Mouse (Mus musculus) embryonic facial prominence, embryonic 11.5 days (tissue): ENCODE results near the gene Tmem115. TPM values are rescaled to one million over a fixed set of nuclear protein-coding genes. Genes with fewer than 3 reads are reported as not detected.

Experiments used
- ATAC-seq: fragments of 200-750 bp; cut with Nextera tagmentation; replicated peaks from 2 replicates; pipeline ENCODE4 v1.8.0; 2017; ENCODE audit warnings: low read depth; ENCODE audit not compliant: insufficient number of reproducible peaks, low FRiP score, low TSS enrichment
- DNase-seq: peaks from one replicate; pipeline ENCODE4 v3.0.0-alpha.2; 2015; ENCODE audit warnings: low spot score
- H3K27ac ChIP-seq: fragments of 300-500 bp; sonication (generic); replicated peaks from 2 replicates; pipeline ENCODE4 v1.5.1; 2014; ENCODE audit warnings: mild to moderate bottlenecking, low read depth, low read length, control low read depth
- H3K27me3 ChIP-seq: fragments of 300-500 bp; sonication (generic); 2 replicates; pipeline ENCODE4 v1.6.1; 2014; ENCODE audit warnings: mild to moderate bottlenecking, low read length, moderate library complexity, mixed read lengths; ENCODE audit not compliant: control insufficient read depth, insufficient read depth
- H3K36me3 ChIP-seq: fragments of 300-500 bp; sonication (generic); replicated peaks from 2 replicates; pipeline ENCODE4 v1.6.1; 2014; ENCODE audit warnings: low read depth, mild to moderate bottlenecking, low read length, moderate library complexity, mixed read lengths; ENCODE audit not compliant: control insufficient read depth, insufficient read depth
- H3K4me1 ChIP-seq: fragments of 300-500 bp; sonication (generic); 2 replicates; pipeline ENCODE4 v1.6.1; 2014; ENCODE audit warnings: low read length, mixed read lengths; ENCODE audit not compliant: control insufficient read depth, insufficient read depth
- H3K4me2 ChIP-seq: fragments of 300-500 bp; sonication (generic); 2 replicates; pipeline ENCODE4 v1.6.1; 2014; ENCODE audit warnings: low read depth, mild to moderate bottlenecking, control low read depth, low read length, moderate library complexity
- H3K4me3 ChIP-seq: fragments of 300-500 bp; sonication (generic); 2 replicates; pipeline ENCODE4 v1.5.1; 2014; ENCODE audit warnings: low read depth, low read length, control low read depth
- H3K9ac ChIP-seq: fragments of 300-500 bp; sonication (generic); replicated peaks from 2 replicates; pipeline ENCODE4 v1.6.1; 2014; ENCODE audit warnings: mild to moderate bottlenecking, control low read depth, low read length
- H3K9me3 ChIP-seq: fragments of 300-500 bp; sonication (generic); replicated peaks from 2 replicates; pipeline ENCODE4 v1.6.1; 2016; ENCODE audit warnings: mild to moderate bottlenecking, low read length, inconsistent platforms, mixed read lengths; ENCODE audit not compliant: control insufficient read depth
- WGBS: fragments of 180-500 bp; shearing (Covaris S2); extraction: QIAGEN DNeasy Blood & Tissue Kit; methylation state at CpG from one replicate; pipeline ENCODE4 v1.1.7; 2014; 5-methylcytosine and 5-hydroxymethylcytosine counted together
- polyA plus RNA-seq: library from polyadenylated mRNA; unstranded; fragments of >200 nt; fragmentation: Nextera tagmentation; extraction: Ambion mirVana; gene quantifications from 2 replicates; pipeline ENCODE4 v1.2.1, GENCODE M21; 2014

The Tmem115 gene
- 43.3 and 49.7 TPM in 2 replicates for polyA plus RNA-seq

- H3K4me1 ChIP-seq, result peaks cover 9% of the 10 kb centered on the region
These were observed at the start of gene Tmem115 for GRCm38 (mm10) chr9:107533791-107534407. Gene Tmem115, plus strand, starts transcription at chr9:107533945.

GRCm38 (mm10) chr9:107484302-107484701 lies 49.4 kb upstream of the Tmem115 start:
- H3K27me3 ChIP-seq, result no peaks in the 10 kb centered on the region
- H3K4me2 ChIP-seq, result no peak overlapping the region
- DNase-seq, result no peak
- no peaks in the 10 kb centered on the region for H3K9me3 ChIP-seq
- 82% methylated on average over 17 of the region's 17 CpGs for WGBS
- H3K4me3 ChIP-seq, result no peak overlapping the region
- peaks cover 8% of the 10 kb centered on the region for H3K4me1 ChIP-seq
- no peaks in the 10 kb centered on the region for H3K36me3 ChIP-seq
- ATAC-seq, result no peak
- H3K9ac ChIP-seq, result no peak overlapping the region
- no peak overlapping the region for H3K27ac ChIP-seq

More at GRCm38 (mm10) chr9:107533791-107534407, at the start of gene Tmem115:
- H3K4me3 ChIP-seq, result peak within 1 kb of the TSS; percentile 88
- H3K4me2 ChIP-seq, result peak within 1 kb of the TSS; percentile 95
- H3K27ac ChIP-seq, result 0 out of 2 replicates have a peak within 1 kb of the TSS, but pooled peaks have one; percentile 16
- under 1% methylated on average over 46 of the region's 48 CpGs for WGBS
- ATAC-seq, result peak; percentile 98
- peak within 1 kb of the TSS; percentile 76 for H3K9ac ChIP-seq
- DNase-seq, result peak; percentile 98
- no peaks in the 10 kb centered on the region; the same call in 1 of the 2 replicates for H3K36me3 ChIP-seq
- no peaks in the 10 kb centered on the region for H3K27me3 ChIP-seq
- H3K9me3 ChIP-seq, result no peaks in the 10 kb centered on the region

DNA sequence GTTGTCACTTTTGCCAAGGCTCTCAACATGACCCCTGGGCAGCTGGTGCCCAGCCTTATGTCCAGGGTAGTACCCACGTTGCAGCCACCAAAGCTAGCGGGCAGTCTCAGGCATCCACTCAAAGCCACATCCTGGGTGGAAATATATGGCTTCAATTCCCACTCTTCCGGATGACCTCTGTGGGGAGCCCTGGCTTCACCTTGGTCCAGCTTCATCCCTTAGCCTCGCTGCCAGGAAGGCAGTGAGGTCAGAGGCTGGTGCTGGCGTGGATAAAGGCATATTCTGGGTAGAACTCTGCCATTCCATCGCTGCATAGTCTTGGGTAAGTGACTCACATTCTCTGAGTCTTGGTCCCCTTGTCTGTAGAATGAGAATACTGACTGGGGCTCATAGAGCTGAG lies 49.0 kb upstream of the Tmem115 start:
- no peak overlapping the region for H3K9ac ChIP-seq
- no peaks in the 10 kb centered on the region for H3K36me3 ChIP-seq
- peaks cover 7% of the 10 kb centered on the region for H3K4me1 ChIP-seq
- no peaks in the 10 kb centered on the region for H3K9me3 ChIP-seq
- H3K4me2 ChIP-seq, result no peak overlapping the region
- WGBS, result 88% methylated on average over 6 of the region's 6 CpGs
- no peak overlapping the region for H3K27ac ChIP-seq
- ATAC-seq (no peak), DNase-seq (no peak)
- H3K27me3 ChIP-seq, result no peaks in the 10 kb centered on the region
- H3K4me3 ChIP-seq, result no peak overlapping the region

GRCm38 (mm10) chr9:107486086-107486485 lies 47.7 kb upstream of the Tmem115 start:
- ATAC-seq (no peak), DNase-seq (no peak)
- WGBS, result 54% methylated on average over 10 of the region's 10 CpGs

DNA sequence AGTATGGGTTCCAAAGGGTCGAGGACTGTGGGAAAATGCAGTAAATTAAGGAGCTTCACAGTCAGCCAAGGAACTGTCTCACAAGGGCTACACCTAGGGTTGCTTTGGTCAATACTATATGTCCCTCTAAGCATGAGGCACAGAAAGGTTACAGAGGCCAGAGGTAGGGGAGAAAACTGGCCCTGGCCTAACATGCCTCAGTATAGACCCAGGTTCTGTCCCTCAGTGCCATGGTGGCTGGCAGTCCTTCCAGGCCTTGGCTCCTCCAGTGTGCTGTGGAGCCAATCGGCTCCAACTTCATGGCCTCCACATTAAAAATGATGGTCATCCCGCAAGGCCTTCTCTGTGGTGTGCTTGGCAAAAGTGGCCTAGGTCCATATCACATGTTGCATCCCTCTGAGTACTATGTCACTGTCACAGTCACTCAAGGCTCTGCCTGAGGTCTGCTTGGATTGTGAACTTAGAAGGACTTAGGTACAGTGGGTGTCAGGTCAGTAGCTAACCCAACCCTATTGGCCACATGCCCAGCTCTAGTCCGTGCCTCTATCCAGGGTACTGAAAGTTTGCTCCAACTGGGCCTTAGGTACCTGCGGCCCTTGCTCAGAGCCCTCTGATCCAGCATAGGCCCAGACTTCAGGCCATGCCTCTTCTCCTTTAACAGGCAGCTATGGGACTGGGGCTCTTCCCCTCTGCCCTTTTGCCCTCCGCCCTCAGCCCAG lies 47.1 kb upstream of the Tmem115 start:
- Histone ChIP-seq H3K27me3 (no peaks in the 10 kb centered on the region), H3K4me2 (no peak overlapping the region), H3K4me1 (no peaks in the 10 kb centered on the region), H3K36me3 (no peaks in the 10 kb centered on the region), H3K9ac (no peak overlapping the region), H3K4me3 (no peak overlapping the region), H3K9me3 (no peaks in the 10 kb centered on the region), H3K27ac (no peak overlapping the region)
- no peak for ATAC-seq
- whole genome bisulfite sequencing, result 59% methylated on average over 6 of the region's 6 CpGs
- peak; percentile 76 for DNase-seq

More at GRCm38 (mm10) chr9:107486086-107486485, 47.7 kb upstream of the Tmem115 start:
- Histone ChIP-seq H3K27me3 (no peaks in the 10 kb centered on the region), H3K4me1 (no peaks in the 10 kb centered on the region), H3K9ac (no peak overlapping the region), H3K4me3 (no peak overlapping the region), H3K36me3 (no peaks in the 10 kb centered on the region), H3K9me3 (no peaks in the 10 kb centered on the region), H3K27ac (no peak overlapping the region), H3K4me2 (no peak overlapping the region)

DNA sequence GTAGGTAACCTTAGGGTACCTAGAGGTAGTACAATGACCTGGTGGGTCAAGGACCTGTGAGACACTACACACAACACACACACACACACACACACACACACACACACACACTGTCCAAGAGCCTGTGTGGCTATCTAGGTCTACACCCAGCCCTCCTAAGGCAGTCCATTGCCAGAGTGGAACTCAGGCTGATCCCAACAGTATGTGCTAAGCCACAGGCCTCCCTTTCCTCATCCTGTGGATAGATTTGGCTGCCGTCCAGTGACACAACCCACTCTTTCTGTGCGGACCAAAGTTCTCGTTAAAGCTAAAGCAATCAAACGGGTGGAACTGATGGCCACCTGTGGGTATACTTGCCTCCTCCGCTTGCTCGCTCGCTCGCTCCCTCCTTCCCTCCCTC lies 43.6 kb upstream of the Tmem115 start:
- Histone ChIP-seq H3K36me3 (no peaks in the 10 kb centered on the region), H3K27me3 (no peaks in the 10 kb centered on the region), H3K4me1 (no peaks in the 10 kb centered on the region; the same call in 1 of the 2 replicates), H3K27ac (no peak overlapping the region), H3K9me3 (no peaks in the 10 kb centered on the region), H3K4me3 (no peak overlapping the region), H3K9ac (no peak overlapping the region), H3K4me2 (no peak overlapping the region)
- ATAC-seq (no peak), DNase-seq (no peak)
- 77% methylated on average over 8 of the region's 8 CpGs for WGBS

DNA sequence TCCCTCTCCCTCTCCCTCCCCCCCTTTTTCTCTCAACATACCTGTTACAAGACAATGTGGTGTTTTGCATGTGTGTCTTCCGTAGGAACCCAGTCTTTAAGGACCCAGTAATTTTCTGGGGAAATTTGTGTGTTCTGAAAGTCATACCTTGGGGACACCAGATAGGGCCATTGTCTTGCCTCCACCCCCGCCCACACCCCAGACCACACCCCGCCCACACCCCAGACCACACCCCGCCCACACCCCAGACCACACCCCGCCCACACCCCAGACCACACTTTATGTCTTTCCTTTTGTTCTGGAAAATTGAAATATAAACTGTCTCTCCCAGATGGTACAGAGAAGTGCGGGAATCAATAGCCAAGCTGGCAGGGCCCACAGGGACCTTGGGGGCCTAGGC lies 43.1 kb upstream of the Tmem115 start:
- H3K9me3 ChIP-seq, result no peaks in the 10 kb centered on the region
- no peak overlapping the region for H3K9ac ChIP-seq
- H3K4me1 ChIP-seq, result no peaks in the 10 kb centered on the region; the same call in 1 of the 2 replicates
- DNase-seq (no peak), ATAC-seq (no peak)
- no peaks in the 10 kb centered on the region for H3K36me3 ChIP-seq
- H3K27me3 ChIP-seq, result no peaks in the 10 kb centered on the region
- no peak overlapping the region for H3K27ac ChIP-seq
- WGBS, result 67% methylated on average over 6 of the region's 6 CpGs
- no peak overlapping the region for H3K4me2 ChIP-seq
- no peak overlapping the region for H3K4me3 ChIP-seq

DNA sequence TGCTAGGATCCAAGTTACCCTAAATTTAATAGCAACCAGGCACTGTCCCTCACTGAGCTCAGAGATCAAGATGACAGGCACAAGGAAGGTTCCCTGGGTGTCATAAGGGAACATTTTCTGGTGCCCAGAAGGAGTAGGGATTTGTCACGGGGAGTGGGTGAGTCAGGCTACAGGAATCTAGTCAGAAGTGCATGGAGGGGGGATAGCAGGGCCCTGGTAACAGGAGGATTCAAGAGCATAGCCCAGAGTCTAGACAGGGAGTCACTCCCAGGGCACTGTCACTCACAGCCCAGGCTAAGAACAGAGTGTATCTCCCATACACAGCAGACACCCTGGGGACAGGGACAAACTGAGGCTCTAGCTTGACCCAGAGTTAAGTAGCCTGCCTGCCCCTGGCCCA lies 40.2 kb upstream of the Tmem115 start:
- H3K27ac ChIP-seq, result no peak overlapping the region

More for the DNA sequence above, 40.2 kb upstream of the Tmem115 start:
- no peak overlapping the region for H3K4me3 ChIP-seq
- no peaks in the 10 kb centered on the region for H3K36me3 ChIP-seq
- WGBS, result 46% methylated on average over 1 of the region's 1 CpGs
- no peak overlapping the region for H3K9ac ChIP-seq
- no peak overlapping the region for H3K4me2 ChIP-seq
- no peaks in the 10 kb centered on the region; the same call in 1 of the 2 replicates for H3K4me1 ChIP-seq
- H3K9me3 ChIP-seq, result no peaks in the 10 kb centered on the region
- ATAC-seq, result peak; percentile 72
- peak; percentile 49 for DNase-seq
- H3K27me3 ChIP-seq, result no peaks in the 10 kb centered on the region
